Mouse (Mus musculus): ENCODE results near the gene Exoc2.

- TF ChIP-seq CTCF (conservative IDR thresholded peaks at IDR 0.05; ENCODE audit: insufficient read depth, insufficient read length, low read depth, low read length) (no peak), POLR2A (IDR thresholded peaks at IDR 0.05; ENCODE audit: low read depth, low read length) (no peak)
Measured at GRCm38 (mm10) chr13:31023664-31024063, 49.8 kb upstream of the Exoc2 start.

Measured in kidney, adult 2 months (tissue).